Mouse (Mus musculus) midbrain, embryonic 13.5 days (tissue): ENCODE measurements at regions not wholly inside any gene's neighbourhood (a gene's known extent, or its start where the extent isn't known, plus 50 kb on each side); places are given as distances from the start of the nearest gene placed in this dataset.

Experiments used
- ATAC-seq: fragments of 200-750 bp; cut with Nextera tagmentation; 2 replicates; pipeline ENCODE4 v1.8.0; 2017; ENCODE audit warnings: mild to moderate bottlenecking, moderate TSS enrichment, moderate library complexity
- H3K27ac ChIP-seq: fragments of 300-500 bp; sonication (generic); 2 replicates; pipeline ENCODE4 v1.5.1; 2015; ENCODE audit warnings: inconsistent platforms, mild to moderate bottlenecking, moderate library complexity
- H3K27me3 ChIP-seq: fragments of 300-500 bp; sonication (generic); 2 replicates; pipeline ENCODE4 v1.6.1; 2015; ENCODE audit warnings: mild to moderate bottlenecking, inconsistent platforms
- H3K36me3 ChIP-seq: fragments of 300-500 bp; sonication (generic); 2 replicates; pipeline ENCODE4 v1.6.1; 2015; ENCODE audit warnings: mild to moderate bottlenecking, inconsistent platforms
- H3K4me1 ChIP-seq: fragments of 300-500 bp; sonication (generic); replicated peaks from 2 replicates; pipeline ENCODE4 v1.6.1; 2015; ENCODE audit warnings: inconsistent platforms
- H3K4me2 ChIP-seq: fragments of 300-500 bp; sonication (generic); replicated peaks from 2 replicates; pipeline ENCODE4 v1.6.1; 2015; ENCODE audit warnings: moderate library complexity, mild to moderate bottlenecking, inconsistent platforms
- H3K4me3 ChIP-seq: fragments of 300-500 bp; sonication (generic); replicated peaks from 2 replicates; pipeline ENCODE4 v1.5.1; 2015; ENCODE audit warnings: mild to moderate bottlenecking, inconsistent platforms
- H3K9ac ChIP-seq: fragments of 300-500 bp; sonication (generic); replicated peaks from 2 replicates; pipeline ENCODE4 v1.6.1; 2015; ENCODE audit warnings: mild to moderate bottlenecking, inconsistent platforms
- H3K9me3 ChIP-seq: fragments of 300-500 bp; sonication (generic); 2 replicates; pipeline ENCODE4 v1.6.1; 2016; ENCODE audit warnings: mild to moderate bottlenecking, inconsistent platforms
- WGBS: fragments of 180-500 bp; shearing (Covaris S2); methylation state at CpG from one replicate; pipeline ENCODE4 v1.1.7; 2015; 5-methylcytosine and 5-hydroxymethylcytosine counted together

DNA sequence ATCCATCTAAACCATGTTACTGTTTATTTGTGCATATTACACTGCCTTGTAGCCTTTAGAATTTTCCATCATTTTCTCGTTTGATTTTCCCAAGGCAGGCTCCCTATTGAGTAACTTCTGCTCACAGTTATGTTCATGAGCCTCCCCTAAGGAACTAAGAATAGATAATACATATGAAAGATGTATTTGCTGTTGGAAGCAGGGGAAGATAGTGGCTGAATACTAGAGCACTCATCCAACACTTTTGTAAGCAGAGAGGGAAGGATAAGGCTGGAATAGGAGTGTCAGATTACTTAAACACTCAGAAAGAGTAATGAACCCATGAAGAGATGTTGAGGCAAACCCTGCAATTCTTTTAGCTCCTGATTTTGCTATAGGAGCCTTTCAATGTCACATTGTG is 1055.1 kb downstream of the Brinp1 start:
- H3K4me1 ChIP-seq: no peaks in the 10 kb centered on the region
- no peaks in the 10 kb centered on the region for H3K27me3 ChIP-seq
- 84% methylated on average over 1 of the region's 1 CpGs for WGBS
- no peaks in the 10 kb centered on the region for H3K36me3 ChIP-seq
- H3K4me2 ChIP-seq: no peak overlapping the region
- ATAC-seq: no peak
- H3K9me3 ChIP-seq: no peaks in the 10 kb centered on the region
- no peak overlapping the region for H3K9ac ChIP-seq
- no peak overlapping the region for H3K4me3 ChIP-seq
- H3K27ac ChIP-seq: no peak overlapping the region

DNA sequence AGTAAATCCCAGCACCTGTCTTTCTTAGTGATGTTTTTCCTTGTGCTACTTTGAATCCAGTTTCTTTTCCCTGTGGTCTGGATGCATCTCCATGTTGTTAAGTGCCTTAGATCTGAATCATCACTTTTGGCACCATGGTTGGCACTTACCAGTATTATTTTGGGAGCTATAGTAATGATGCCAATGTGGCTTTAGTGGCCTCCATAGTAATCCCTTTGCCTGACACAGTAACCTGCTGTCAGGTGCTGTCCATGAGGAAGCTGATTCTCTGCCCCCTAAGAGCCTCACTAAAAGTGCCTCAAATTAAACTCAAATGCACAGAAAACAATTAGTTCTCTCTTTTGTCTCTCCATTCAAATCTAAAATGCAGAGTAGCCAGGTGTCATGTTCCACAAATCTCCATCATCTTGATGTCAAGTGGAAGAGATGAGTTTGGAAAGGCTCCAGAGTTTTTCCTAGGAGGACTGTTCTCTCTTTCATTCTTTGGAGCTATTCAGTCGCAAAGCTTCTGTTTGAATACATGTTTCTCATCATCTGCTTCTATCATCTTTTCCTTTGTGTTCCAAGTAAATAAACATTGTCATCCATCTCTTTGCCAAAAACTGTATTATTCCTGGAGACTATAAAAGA is 1062.1 kb downstream of the Brinp1 start:
- no peak overlapping the region for H3K4me3 ChIP-seq
- ATAC-seq: no peak
- 90% methylated on average over 1 of the region's 1 CpGs for WGBS

DNA sequence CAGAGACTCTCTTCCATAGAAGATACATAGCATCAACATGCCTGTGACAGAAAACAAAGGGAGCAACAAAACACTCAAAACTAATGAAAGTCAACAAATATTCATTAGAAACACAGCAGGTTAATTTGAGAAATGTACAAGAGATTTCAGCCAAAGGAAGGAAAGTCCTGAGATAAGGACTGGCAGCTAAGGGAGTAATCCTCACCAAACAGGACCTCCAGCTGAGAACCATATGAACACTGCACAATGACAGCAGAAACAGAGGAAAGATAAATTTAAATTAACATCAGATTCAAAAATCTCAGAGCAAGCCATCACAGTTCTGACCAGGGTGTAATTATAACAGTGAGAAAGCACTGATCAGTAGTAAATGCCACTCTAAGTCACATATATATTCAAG is 1060.6 kb downstream of the Tlr4 start:
- no peak for ATAC-seq
- H3K9ac ChIP-seq: no peak overlapping the region

More for the DNA sequence above, 1062.1 kb downstream of the Brinp1 start:
- Histone ChIP-seq H3K36me3 (no peaks in the 10 kb centered on the region), H3K27me3 (no peaks in the 10 kb centered on the region), H3K4me2 (no peak overlapping the region), H3K9me3 (no peaks in the 10 kb centered on the region), H3K9ac (no peak overlapping the region), H3K4me1 (no peaks in the 10 kb centered on the region), H3K27ac (no peak overlapping the region)

DNA sequence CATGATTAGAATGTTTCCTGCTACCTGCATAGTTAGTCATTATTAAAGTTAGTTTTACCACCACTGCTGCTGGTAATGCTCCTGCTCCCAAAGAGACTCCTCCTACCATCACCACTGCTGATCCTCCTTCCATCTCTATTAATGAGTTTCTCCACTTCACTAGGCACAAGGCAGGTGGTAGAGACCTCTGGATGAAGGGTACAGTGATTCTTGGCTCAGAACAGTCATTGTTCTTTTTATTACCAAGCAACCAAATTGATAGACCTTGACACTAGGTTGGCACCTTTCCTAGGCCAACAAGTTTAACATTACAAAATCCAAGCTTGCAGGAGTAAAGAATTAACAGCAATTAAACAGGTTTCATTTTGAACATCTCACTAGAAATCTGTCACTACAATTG is 1057.8 kb downstream of the Tlr4 start:
- H3K36me3 ChIP-seq: no peaks in the 10 kb centered on the region
- H3K27me3 ChIP-seq: no peaks in the 10 kb centered on the region
- no peak overlapping the region for H3K9ac ChIP-seq
- no peaks in the 10 kb centered on the region for H3K9me3 ChIP-seq
- no peak overlapping the region for H3K4me2 ChIP-seq
- no peaks in the 10 kb centered on the region for H3K4me1 ChIP-seq
- no peak overlapping the region for H3K27ac ChIP-seq
- ATAC-seq: no peak
- no peak overlapping the region for H3K4me3 ChIP-seq

More for the DNA sequence above, 1060.6 kb downstream of the Tlr4 start:
- Histone ChIP-seq H3K4me1 (no peaks in the 10 kb centered on the region), H3K4me3 (no peak overlapping the region), H3K9me3 (no peaks in the 10 kb centered on the region), H3K27me3 (no peaks in the 10 kb centered on the region), H3K4me2 (no peak overlapping the region), H3K27ac (no peak overlapping the region), H3K36me3 (no peaks in the 10 kb centered on the region)

DNA sequence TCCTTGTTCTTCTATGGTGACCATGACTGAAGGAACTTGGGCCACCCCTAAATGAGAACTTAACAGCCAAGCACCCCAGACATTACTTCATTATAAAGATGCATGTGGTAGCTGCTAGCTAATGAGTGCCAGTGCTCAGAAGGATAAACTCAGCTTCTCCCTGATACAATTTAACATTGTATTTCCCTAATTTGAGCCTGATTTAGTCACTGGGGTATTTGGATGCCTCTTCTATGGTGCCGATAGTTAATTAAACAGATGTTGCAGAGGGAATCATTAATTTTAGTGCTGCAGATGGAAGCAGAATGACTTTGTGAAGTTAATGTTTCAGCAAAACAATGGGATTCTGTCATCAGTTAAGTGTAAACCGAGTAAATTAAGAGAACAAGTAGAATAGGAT is 1034.8 kb downstream of the Tlr4 start:
- no peaks in the 10 kb centered on the region for H3K27me3 ChIP-seq
- no peak overlapping the region for H3K9ac ChIP-seq
- H3K36me3 ChIP-seq: no peaks in the 10 kb centered on the region
- H3K4me2 ChIP-seq: no peak overlapping the region
- WGBS: 81% methylated on average over 2 of the region's 2 CpGs
- no peak overlapping the region for H3K27ac ChIP-seq
- no peak for ATAC-seq
- H3K4me1 ChIP-seq: no peaks in the 10 kb centered on the region
- H3K9me3 ChIP-seq: no peaks in the 10 kb centered on the region
- no peak overlapping the region for H3K4me3 ChIP-seq

DNA sequence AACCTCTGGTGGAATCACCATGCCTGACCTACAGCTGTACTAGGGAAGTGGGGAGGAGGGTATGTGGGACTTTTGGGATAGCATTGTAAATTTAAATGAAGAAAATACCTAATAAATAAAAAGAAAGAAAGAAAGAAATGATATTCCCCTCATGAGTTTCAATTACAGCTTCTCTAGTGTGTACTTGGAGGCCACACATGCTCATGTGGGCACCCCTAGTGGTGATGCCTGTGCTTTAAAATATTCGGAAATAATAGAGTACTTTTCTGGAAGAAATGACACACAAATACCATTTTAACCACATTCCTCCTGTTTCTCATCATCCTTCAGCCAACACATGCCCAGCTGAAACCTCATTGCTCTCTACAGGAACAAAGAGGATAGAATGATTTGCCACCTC is 1034.4 kb downstream of the Tlr4 start:
- H3K9me3 ChIP-seq: no peaks in the 10 kb centered on the region
- no peak overlapping the region for H3K4me3 ChIP-seq
- ATAC-seq: no peak
- H3K4me1 ChIP-seq: no peaks in the 10 kb centered on the region
- H3K27me3 ChIP-seq: no peaks in the 10 kb centered on the region
- no peaks in the 10 kb centered on the region for H3K36me3 ChIP-seq
- 88% methylated on average over 1 of the region's 1 CpGs for WGBS
- H3K27ac ChIP-seq: no peak overlapping the region
- no peak overlapping the region for H3K4me2 ChIP-seq
- no peak overlapping the region for H3K9ac ChIP-seq

DNA sequence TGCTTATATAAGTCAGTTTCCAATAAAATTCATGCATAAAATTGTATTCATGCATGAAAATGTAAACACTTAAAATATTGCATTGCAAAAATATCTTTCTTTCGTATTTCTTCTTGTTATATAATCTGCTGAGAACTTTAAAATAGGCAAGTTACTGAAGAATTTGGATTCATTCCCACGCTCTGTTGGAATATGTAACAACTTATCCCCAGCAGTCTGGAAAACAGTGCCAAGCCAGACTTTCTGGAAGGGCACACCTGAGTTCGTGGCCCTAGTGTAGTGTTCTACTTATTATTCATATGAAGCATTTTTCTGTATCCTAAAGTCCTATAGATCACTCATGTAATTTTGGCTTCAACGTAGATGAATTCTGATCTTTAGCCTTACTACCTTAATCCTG is 1025.6 kb downstream of the Tlr4 start:
- no peak overlapping the region for H3K4me2 ChIP-seq
- no peaks in the 10 kb centered on the region for H3K36me3 ChIP-seq
- 86% methylated on average over 4 of the region's 4 CpGs for WGBS
- H3K27me3 ChIP-seq: no peaks in the 10 kb centered on the region
- no peaks in the 10 kb centered on the region for H3K9me3 ChIP-seq
- no peak overlapping the region for H3K9ac ChIP-seq
- no peak for ATAC-seq
- H3K4me3 ChIP-seq: no peak overlapping the region
- no peaks in the 10 kb centered on the region for H3K4me1 ChIP-seq
- no peak overlapping the region for H3K27ac ChIP-seq

DNA sequence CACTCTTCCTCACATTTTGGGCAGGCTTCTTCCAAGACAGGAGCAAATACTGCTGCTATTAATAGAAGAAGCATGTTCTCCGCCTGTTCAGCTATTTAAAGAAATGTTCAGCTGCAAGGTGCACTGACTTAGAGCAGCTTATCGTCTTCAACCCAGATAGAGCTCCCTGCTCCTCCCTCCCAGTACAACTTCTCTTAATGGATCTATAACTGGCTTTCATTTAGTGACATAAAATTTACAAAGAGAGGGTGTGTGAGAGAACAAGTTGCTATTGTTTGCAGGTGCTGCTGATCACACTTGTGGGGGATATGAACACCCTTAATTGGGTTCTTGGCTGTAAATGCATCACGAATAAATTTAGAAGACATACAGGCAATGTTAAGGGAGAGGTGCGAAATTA is 1006.0 kb downstream of the Tlr4 start:
- no peaks in the 10 kb centered on the region for H3K27me3 ChIP-seq
- H3K9me3 ChIP-seq: no peaks in the 10 kb centered on the region
- ATAC-seq: no peak
- no peaks in the 10 kb centered on the region for H3K36me3 ChIP-seq
- H3K27ac ChIP-seq: no peak overlapping the region
- H3K9ac ChIP-seq: no peak overlapping the region
- no peak overlapping the region for H3K4me3 ChIP-seq
- no peaks in the 10 kb centered on the region for H3K4me1 ChIP-seq
- WGBS: 74% methylated on average over 4 of the region's 4 CpGs
- no peak overlapping the region for H3K4me2 ChIP-seq

DNA sequence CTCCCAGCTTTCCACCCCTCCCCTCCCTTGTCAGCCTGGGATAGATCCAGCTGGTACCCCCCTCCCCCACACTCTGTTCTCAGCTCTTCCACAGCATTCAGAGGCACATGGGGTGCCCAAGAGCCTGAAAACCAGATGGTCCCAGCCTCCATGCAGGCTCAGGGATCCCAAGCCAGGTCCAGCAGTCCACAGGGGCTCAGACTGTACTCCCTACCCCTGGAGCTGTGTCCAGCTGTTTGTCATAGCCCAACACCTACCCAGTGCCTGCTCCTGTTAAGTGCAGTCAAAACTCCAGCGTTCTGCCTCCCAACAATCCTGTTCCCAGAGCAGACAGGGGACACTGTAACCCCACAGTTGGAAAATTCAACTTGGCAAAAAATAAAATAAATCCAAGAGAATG is 998.1 kb downstream of the Tlr4 start:
- ATAC-seq: 0 out of 2 replicates have a peak, but pooled peaks have one; percentile 40
- Histone ChIP-seq H3K9ac (no peak overlapping the region), H3K9me3 (no peaks in the 10 kb centered on the region), H3K27me3 (no peaks in the 10 kb centered on the region), H3K4me2 (no peak overlapping the region), H3K4me1 (no peaks in the 10 kb centered on the region), H3K36me3 (no peaks in the 10 kb centered on the region), H3K4me3 (no peak overlapping the region), H3K27ac (no peak overlapping the region)
- 40% methylated on average over 1 of the region's 1 CpGs for WGBS

DNA sequence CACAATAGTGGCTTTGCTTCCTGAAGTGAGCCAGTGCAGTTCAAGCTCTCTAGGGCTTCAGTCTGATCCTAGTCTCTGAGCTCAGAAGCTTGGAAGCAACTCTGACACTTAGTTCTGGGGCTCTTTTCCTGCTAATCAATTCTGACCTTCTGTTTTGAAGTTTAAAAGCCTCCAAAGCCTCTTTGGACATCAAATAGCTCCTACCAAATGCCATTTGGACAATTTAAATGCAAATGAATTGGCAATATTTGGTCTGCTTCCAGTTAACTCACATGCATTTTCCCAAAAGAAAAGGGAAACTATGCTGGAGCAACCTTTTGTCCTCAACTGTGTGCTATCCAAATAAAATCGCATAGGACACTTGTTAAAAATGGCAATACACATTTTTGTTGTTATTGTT is 968.7 kb downstream of the Tlr4 start:
- 0 out of 2 replicates have a peak, but pooled peaks cover 5% of the 10 kb centered on the region for H3K4me1 ChIP-seq
- no peak overlapping the region for H3K9ac ChIP-seq
- no peak overlapping the region for H3K27ac ChIP-seq
- 37% methylated on average over 1 of the region's 1 CpGs for WGBS
- no peaks in the 10 kb centered on the region for H3K9me3 ChIP-seq
- H3K4me3 ChIP-seq: no peak overlapping the region
- no peaks in the 10 kb centered on the region for H3K36me3 ChIP-seq
- no peak overlapping the region for H3K4me2 ChIP-seq
- no peaks in the 10 kb centered on the region for H3K27me3 ChIP-seq
- ATAC-seq: no peak
